ENCODE assay signal across 18 mouse cellular contexts in genomic region chr5:69284359-69284758, GRCm38 (mm10). TPM values are rescaled to one million over a fixed set of nuclear protein-coding genes. Genes with fewer than 3 reads are reported as not detected.
"Had no signal": no experiment of that assay in that cellular context is flagged by ENCODE, and none has a peak within 500 bp of the region (broad histone marks: within the 10 kb centered on the region; RNA-seq: fewer than 3 reads in every experiment).

No protein-coding gene starts in this region.

- ATAC-seq: intestine, embryonic 16.5 days; midbrain, embryonic 16.5 days had no signal

- H3K9ac ChIP-seq: kidney, embryonic 15.5 days; limb, embryonic 13.5 days; liver, embryonic 14.5 days; midbrain, embryonic 12.5 days; neural tube, embryonic 15.5 days had no signal

- H3K9me3 ChIP-seq: kidney, embryonic 15.5 days; limb, embryonic 13.5 days; midbrain, embryonic 12.5 days; neural tube, embryonic 15.5 days had no signal

- H3K4me2 ChIP-seq: kidney, embryonic 15.5 days; limb, embryonic 13.5 days; midbrain, embryonic 12.5 days; neural tube, embryonic 15.5 days had no signal

- H3K27ac ChIP-seq: kidney, embryonic 15.5 days; limb, embryonic 13.5 days; liver, embryonic 14.5 days; midbrain, embryonic 12.5 days; neural tube, embryonic 15.5 days had no signal

- H3K4me1 ChIP-seq: kidney, embryonic 15.5 days; limb, embryonic 13.5 days; midbrain, embryonic 12.5 days; neural tube, embryonic 15.5 days had no signal

- H3K27me3 ChIP-seq: kidney, embryonic 15.5 days; limb, embryonic 13.5 days; midbrain, embryonic 12.5 days; neural tube, embryonic 15.5 days had no signal

- DNase-seq: kidney, adult 2 months; kidney, postnatal 14 days; layer of hippocampus, postnatal 36 days; lung, adult 18-20 months; spleen, adult 18-20 months; thymus, adult 2 months; thymus, postnatal 25 days had no signal

- H3K36me3 ChIP-seq: kidney, embryonic 15.5 days; limb, embryonic 13.5 days; midbrain, embryonic 12.5 days; neural tube, embryonic 15.5 days had no signal

- H3K4me3 ChIP-seq: kidney, embryonic 15.5 days; limb, embryonic 13.5 days; midbrain, embryonic 12.5 days; neural tube, embryonic 15.5 days had no signal

RNA-seq across cellular contexts. Expression of gene Kctd8, which starts 57.1 kb away (rescaled TPM):
- total RNA-seq: liver, adult 2 months; megakaryocyte-erythroid progenitor cell, adult 5-6 weeks had no signal
- polyA plus RNA-seq: liver, adult 2 months; liver, embryonic 14.5 days; testis, adult 2 months; urinary bladder, adult 2 months had no signal
